Mouse (Mus musculus) intestine, postnatal 0 days (tissue): ENCODE data around the gene Cd3g. TPM values are rescaled to one million over a fixed set of nuclear protein-coding genes. Genes with fewer than 3 reads are reported as not detected.
A peak's percentile ranks its signal among the peaks of the same experiment; 100 is the strongest.

Experiments used
- ATAC-seq: fragments of 200-750 bp; cut with Nextera tagmentation; 2 replicates; pipeline ENCODE4 v1.8.0; 2017; ENCODE audit warnings: mild to moderate bottlenecking, moderate TSS enrichment, moderate library complexity
- H3K27ac ChIP-seq: fragments of 300-500 bp; sonication (generic); 2 replicates; pipeline ENCODE4 v1.5.1; 2014; ENCODE audit warnings: mild to moderate bottlenecking, low read depth, low read length, moderate library complexity
- H3K27me3 ChIP-seq: fragments of 300-500 bp; sonication (generic); replicated peaks from 2 replicates; pipeline ENCODE4 v1.6.1; 2014; ENCODE audit warnings: low read length, mixed read lengths; ENCODE audit not compliant: control insufficient read depth, insufficient read depth
- H3K36me3 ChIP-seq: fragments of 300-500 bp; sonication (generic); 2 replicates; pipeline ENCODE4 v1.6.1; 2014; ENCODE audit warnings: mild to moderate bottlenecking, moderate library complexity; ENCODE audit not compliant: control insufficient read depth, insufficient read depth
- H3K4me1 ChIP-seq: fragments of 300-500 bp; sonication (generic); replicated peaks from 2 replicates; pipeline ENCODE4 v1.6.1; 2014; ENCODE audit warnings: antibody characterized with exemption, low read length, mixed read lengths; ENCODE audit not compliant: control insufficient read depth, insufficient read depth
- H3K4me2 ChIP-seq: fragments of 300-500 bp; sonication (generic); replicated peaks from 2 replicates; pipeline ENCODE4 v1.6.1; 2014; ENCODE audit warnings: low read depth, mild to moderate bottlenecking, moderate library complexity
- H3K4me3 ChIP-seq: fragments of 300-500 bp; sonication (generic); 2 replicates; pipeline ENCODE4 v1.5.1; 2014; ENCODE audit warnings: low read depth, low read length
- H3K9ac ChIP-seq: fragments of 300-500 bp; sonication (generic); 2 replicates; pipeline ENCODE4 v1.6.1; 2014; ENCODE audit warnings: mild to moderate bottlenecking, low read depth, low read length
- H3K9me3 ChIP-seq: fragments of 300-500 bp; sonication (generic); 2 replicates; pipeline ENCODE4 v1.6.1; 2016; ENCODE audit warnings: mixed run types; ENCODE audit not compliant: control insufficient read depth
- CTCF ChIP-seq: sonication (generic); IDR thresholded peaks from 2 replicates; pipeline ENCODE4 v1.5.1; 2016; ENCODE audit warnings: low read depth, mild to moderate bottlenecking, control low read depth, antibody characterized with exemption, moderate library complexity
- WGBS: fragments of 180-500 bp; shearing (Covaris S2); extraction: QIAGEN DNeasy Blood & Tissue Kit; methylation state at CpG from one replicate; pipeline ENCODE4 v1.1.7; 2014; 5-methylcytosine and 5-hydroxymethylcytosine counted together
- polyA plus RNA-seq: library from polyadenylated mRNA; unstranded; fragments of >200 nt; fragmentation: Nextera tagmentation; extraction: Ambion mirVana; gene quantifications from 2 replicates; pipeline ENCODE4 v1.2.1, GENCODE M21; 2015

The Cd3g gene
- polyA plus RNA-seq, 1 experiment from 2014 or later: 0.61 TPM

- WGBS: 21% methylated on average over 3 of the region's 3 CpGs
- TF ChIP-seq CTCF: peak; percentile 89
Measured at GRCm38 (mm10) chr9:44966815-44967242, 13.4 kb downstream of the Cd3g start.

GRCm38 (mm10) chr9:44965833-44966466 lies 14.3 kb downstream of the Cd3g start:
- H3K4me3 ChIP-seq: peak overlapping the region; percentile 77
- ATAC-seq: no peak
- no peak for TF ChIP-seq CTCF
- H3K27me3 ChIP-seq: 0 out of 2 replicates have a peak, but pooled peaks cover 4% of the 10 kb centered on the region
- H3K36me3 ChIP-seq: peaks cover 13% of the 10 kb centered on the region
- 15% methylated on average over 10 of the region's 10 CpGs for WGBS
- H3K27ac ChIP-seq: peak overlapping the region; percentile 94
- H3K9ac ChIP-seq: 0 out of 2 replicates have a peak overlapping the region, but pooled peaks have one; percentile 38
- H3K4me2 ChIP-seq: peak overlapping the region; percentile 76
- no peaks in the 10 kb centered on the region for H3K9me3 ChIP-seq
- peaks cover 6% of the 10 kb centered on the region; the same call in 1 of the 2 replicates for H3K4me1 ChIP-seq

More at GRCm38 (mm10) chr9:44966815-44967242, 13.4 kb downstream of the Cd3g start:
- H3K36me3 ChIP-seq: peaks cover 6% of the 10 kb centered on the region
- H3K4me3 ChIP-seq: no peak overlapping the region
- 0 out of 2 replicates have a peak, but pooled peaks cover 8% of the 10 kb centered on the region for H3K27me3 ChIP-seq
- no peak overlapping the region for H3K27ac ChIP-seq
- no peaks in the 10 kb centered on the region for H3K9me3 ChIP-seq
- no peak overlapping the region for H3K4me2 ChIP-seq
- H3K9ac ChIP-seq: no peak overlapping the region
- H3K4me1 ChIP-seq: peaks cover 6% of the 10 kb centered on the region; the same call in 1 of the 2 replicates
- ATAC-seq: peak; percentile 44

DNA sequence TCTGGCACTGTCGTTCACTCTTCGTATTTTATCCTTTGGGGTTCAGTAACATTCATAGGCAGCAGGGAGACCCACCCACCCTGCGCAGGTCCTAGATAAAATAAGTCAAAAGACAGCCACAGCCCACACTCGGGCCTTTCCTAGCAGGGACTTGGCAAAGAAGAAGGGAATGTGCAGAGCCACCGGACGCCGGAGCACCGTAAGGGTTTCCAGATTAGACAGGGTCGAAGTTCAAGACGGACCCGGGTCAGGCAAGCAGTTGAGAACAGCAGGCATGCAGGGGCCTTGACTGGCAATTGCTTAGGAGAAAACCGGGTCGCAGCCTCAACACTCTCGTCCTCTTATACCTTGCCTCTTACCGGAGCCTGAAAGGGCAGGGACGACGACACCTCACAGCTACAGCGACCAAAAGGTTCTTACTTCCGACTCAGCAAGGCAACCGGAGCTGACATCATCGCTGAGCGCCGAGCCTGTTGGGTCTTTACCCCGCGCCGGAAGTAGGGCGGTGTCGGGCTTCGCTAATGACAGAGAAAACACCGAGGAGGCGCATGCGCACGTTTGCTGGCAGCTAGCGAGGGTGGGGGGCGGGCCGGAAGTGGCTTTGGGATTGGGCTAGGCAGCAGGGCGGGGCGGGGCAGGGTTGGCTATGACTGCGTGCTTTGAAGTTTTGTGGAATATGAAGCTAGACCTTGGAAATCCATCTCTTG lies 15.0 kb downstream of the Cd3g start, which contains the start of gene Ube4a:
TSS of gene Ube4a (minus strand) at position 475 of the 707 bp plus-strand sequence.
- TF ChIP-seq CTCF: no peak
- peak within 1 kb of the TSS; percentile 77 for H3K4me3 ChIP-seq
- peak; percentile 96 for ATAC-seq
- 0 out of 2 replicates have a peak, but pooled peaks cover 1% of the 10 kb centered on the region for H3K27me3 ChIP-seq
- H3K4me2 ChIP-seq: peak within 1 kb of the TSS; percentile 76
- H3K9ac ChIP-seq: peak within 1 kb of the TSS; percentile 81
- under 1% methylated on average over 39 of the region's 39 CpGs for WGBS
- H3K27ac ChIP-seq: peak within 1 kb of the TSS; percentile 94
- H3K4me1 ChIP-seq: peaks cover 6% of the 10 kb centered on the region; the same call in 1 of the 2 replicates
- peaks cover 13% of the 10 kb centered on the region for H3K36me3 ChIP-seq
- no peaks in the 10 kb centered on the region for H3K9me3 ChIP-seq

GRCm38 (mm10) chr9:44954432-44954831 lies 25.8 kb downstream of the Cd3g start:
- Histone ChIP-seq H3K27me3 (no peaks in the 10 kb centered on the region), H3K27ac (no peak overlapping the region), H3K9ac (no peak overlapping the region), H3K4me1 (no peaks in the 10 kb centered on the region), H3K4me2 (no peak overlapping the region), H3K36me3 (peaks cover 83% of the 10 kb centered on the region), H3K4me3 (no peak overlapping the region), H3K9me3 (no peaks in the 10 kb centered on the region)
- whole genome bisulfite sequencing: 94% methylated on average over 3 of the region's 3 CpGs
- TF ChIP-seq CTCF: no peak
- ATAC-seq: no peak

GRCm38 (mm10) chr9:44947836-44948235 lies 32.4 kb downstream of the Cd3g start:
- H3K36me3 ChIP-seq: peaks cover 88% of the 10 kb centered on the region
- WGBS: 51% methylated on average over 5 of the region's 5 CpGs
- no peaks in the 10 kb centered on the region for H3K9me3 ChIP-seq
- TF ChIP-seq CTCF: no peak
- no peak overlapping the region for H3K9ac ChIP-seq
- no peaks in the 10 kb centered on the region for H3K4me1 ChIP-seq
- no peak overlapping the region for H3K4me2 ChIP-seq
- H3K4me3 ChIP-seq: no peak overlapping the region
- no peaks in the 10 kb centered on the region for H3K27me3 ChIP-seq
- ATAC-seq: no peak
- H3K27ac ChIP-seq: no peak overlapping the region

DNA sequence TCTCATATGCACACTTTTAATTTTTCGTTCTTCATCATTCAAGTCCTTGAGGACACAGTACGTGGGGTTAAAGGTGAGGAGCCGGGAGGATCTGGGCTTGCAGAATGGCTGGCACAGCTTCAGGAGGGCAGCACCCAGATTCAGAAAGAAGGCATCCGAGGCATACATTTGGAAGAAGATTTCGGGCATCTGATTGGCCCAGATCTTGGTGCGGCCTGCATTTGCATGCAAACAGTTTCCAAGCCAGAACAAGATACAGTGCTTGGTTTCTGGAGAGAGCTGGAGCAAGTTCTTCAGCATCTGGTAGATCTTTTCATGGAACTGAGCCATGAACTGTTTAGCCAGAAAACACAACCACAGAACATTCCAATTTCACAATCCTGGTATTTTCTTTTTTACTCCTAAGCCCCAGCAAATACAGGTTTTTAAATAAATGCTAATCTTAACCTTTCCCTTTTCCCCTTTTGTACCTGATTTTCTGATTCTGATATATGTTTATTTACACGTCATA lies 34.0 kb downstream of the Cd3g start:
- H3K36me3 ChIP-seq: peaks cover 86% of the 10 kb centered on the region
- H3K4me3 ChIP-seq: no peak overlapping the region
- no peaks in the 10 kb centered on the region for H3K9me3 ChIP-seq
- no peak overlapping the region for H3K27ac ChIP-seq
- no peaks in the 10 kb centered on the region for H3K4me1 ChIP-seq
- H3K4me2 ChIP-seq: no peak overlapping the region
- H3K9ac ChIP-seq: no peak overlapping the region
- H3K27me3 ChIP-seq: no peaks in the 10 kb centered on the region
- 93% methylated on average over 7 of the region's 7 CpGs for WGBS
- ATAC-seq: no peak
- no peak for TF ChIP-seq CTCF
